15 mouse cellular contexts compared by ENCODE assay signal in genomic region chr11:35513343-35513742, GRCm38 (mm10).
DNase-seq lines count a peak whose midpoint lies in the region; ATAC-seq and TF ChIP-seq lines count a peak whose summit lies in the region.
"Had no signal": no experiment of that assay in that cellular context is flagged by ENCODE, and none has a peak within 500 bp of the region (broad histone marks: within the 10 kb centered on the region; RNA-seq: fewer than 3 reads in every experiment).

No protein-coding gene starts in this region.

- no peak for TF ChIP-seq CTCF in forebrain, postnatal 0 days (IDR thresholded peaks at IDR 0.05; ENCODE audit: low read depth)

- H3K4me1 ChIP-seq in liver, embryonic 12.5 days: no peaks in the 10 kb centered on the region; the same call in 1 of the 2 replicates
- no peaks in the 10 kb centered on the region; the same call in 1 of the 2 replicates for H3K4me1 ChIP-seq in liver, embryonic 11.5 days (replicated peaks; ENCODE audit: control insufficient read depth, insufficient read depth, low read length)
- no peaks in the 10 kb centered on the region for H3K4me1 ChIP-seq in forebrain, postnatal 0 days (ENCODE audit: insufficient read depth)
- H3K4me1 ChIP-seq in midbrain, embryonic 11.5 days (ENCODE audit: control insufficient read depth, insufficient read depth, low read length): peaks cover 33% of the 10 kb centered on the region
- H3K4me1 ChIP-seq: heart, embryonic 15.5 days had no signal

- intact Hi-C loops in left cerebral cortex, postnatal 14 days (cut with DNase I): no loop called here

- 60% methylated on average over 6 of the region's 6 CpGs for WGBS in liver, embryonic 12.5 days (ENCODE audit: insufficient replicate concordance)
- WGBS in liver, embryonic 11.5 days: 58% methylated on average over 6 of the region's 6 CpGs
- whole genome bisulfite sequencing in forebrain, postnatal 0 days: 5% methylated on average over 6 of the region's 6 CpGs
- WGBS in midbrain, embryonic 11.5 days: 3% methylated on average over 6 of the region's 6 CpGs

- H3K9ac ChIP-seq in liver, embryonic 12.5 days: no peak overlapping the region
- H3K9ac ChIP-seq in liver, embryonic 11.5 days (ENCODE audit: low read depth, low read length): no peak overlapping the region
- no peak overlapping the region for H3K9ac ChIP-seq in forebrain, postnatal 0 days
- H3K9ac ChIP-seq in midbrain, embryonic 11.5 days (ENCODE audit: low read length): peak overlapping the region; percentile 36; the same call in 1 of the 2 replicates
- H3K9ac ChIP-seq: embryonic facial prominence, embryonic 12.5 days; heart, embryonic 15.5 days had no signal

- H3K4me3 ChIP-seq in liver, embryonic 12.5 days: no peak overlapping the region
- H3K4me3 ChIP-seq in liver, embryonic 11.5 days (ENCODE audit: low read depth, low read length): no peak overlapping the region
- no peak overlapping the region for H3K4me3 ChIP-seq in forebrain, postnatal 0 days (ENCODE audit: low read depth, low read length)
- H3K4me3 ChIP-seq in midbrain, embryonic 11.5 days (ENCODE audit: low read depth, low read length): no peak overlapping the region
- H3K4me3 ChIP-seq: embryonic facial prominence, embryonic 12.5 days; heart, embryonic 15.5 days had no signal

- ATAC-seq in liver, embryonic 12.5 days: no peak
- no peak for ATAC-seq in liver, embryonic 11.5 days (replicated peaks; ENCODE audit: low FRiP score)
- peak; percentile 71 for ATAC-seq in forebrain, postnatal 0 days
- peak; percentile 17 for ATAC-seq in midbrain, embryonic 11.5 days (ENCODE audit: low FRiP score)
- no peak for ATAC-seq in erythroid progenitor cell, adult 5-6 weeks (replicated peaks; ENCODE audit: low FRiP score, poor library complexity, severe bottlenecking)

- H3K4me2 ChIP-seq in liver, embryonic 12.5 days: 0 out of 2 replicates have a peak overlapping the region, but pooled peaks have one; percentile 12
- no peak overlapping the region for H3K4me2 ChIP-seq in liver, embryonic 11.5 days
- H3K4me2 ChIP-seq in forebrain, postnatal 0 days (ENCODE audit: low read depth): no peak overlapping the region
- no peak overlapping the region for H3K4me2 ChIP-seq in midbrain, embryonic 11.5 days
- H3K4me2 ChIP-seq: embryonic facial prominence, embryonic 12.5 days; heart, embryonic 15.5 days had no signal

- no peaks in the 10 kb centered on the region for H3K27me3 ChIP-seq in liver, embryonic 12.5 days (replicated peaks)
- H3K27me3 ChIP-seq in liver, embryonic 11.5 days (replicated peaks; ENCODE audit: control insufficient read depth, insufficient read depth, low read length): no peaks in the 10 kb centered on the region
- H3K27me3 ChIP-seq in forebrain, postnatal 0 days (ENCODE audit: insufficient read depth, low read length): no peaks in the 10 kb centered on the region
- H3K27me3 ChIP-seq in midbrain, embryonic 11.5 days (ENCODE audit: control insufficient read depth, insufficient read depth, low read length): no peaks in the 10 kb centered on the region
- H3K27me3 ChIP-seq: embryonic facial prominence, embryonic 12.5 days; heart, embryonic 15.5 days had no signal

- no peak for DNase-seq in liver, embryonic 11.5 days (ENCODE audit: low spot score)
- peak; percentile 66 for DNase-seq in forebrain, postnatal 0 days
- DNase-seq in midbrain, embryonic 11.5 days (ENCODE audit: low spot score, missing footprints): no peak
- DNase-seq in left cerebral cortex, postnatal 14 days (ENCODE audit: low spot score in 2 of 2): no peak
- no peak for DNase-seq in adrenal gland, postnatal 14 days
- no peak for DNase-seq in right cerebral cortex, postnatal 10 days (ENCODE audit: low spot score in 2 of 2)
- DNase-seq: adrenal gland, adult 8-10 months; cerebellum, adult 11-12 months; gastrocnemius, postnatal 25 days; kidney, adult 2 months had no signal

- H3K36me3 ChIP-seq in liver, embryonic 12.5 days: no peaks in the 10 kb centered on the region
- no peaks in the 10 kb centered on the region for H3K36me3 ChIP-seq in liver, embryonic 11.5 days (ENCODE audit: control insufficient read depth, insufficient read depth, low read length)
- H3K36me3 ChIP-seq in forebrain, postnatal 0 days (ENCODE audit: insufficient read depth): no peaks in the 10 kb centered on the region
- no peaks in the 10 kb centered on the region for H3K36me3 ChIP-seq in midbrain, embryonic 11.5 days (ENCODE audit: control insufficient read depth, insufficient read depth, low read length)
- H3K36me3 ChIP-seq: embryonic facial prominence, embryonic 12.5 days; heart, embryonic 15.5 days had no signal

- no peaks in the 10 kb centered on the region for H3K9me3 ChIP-seq in liver, embryonic 12.5 days (replicated peaks)
- no peaks in the 10 kb centered on the region for H3K9me3 ChIP-seq in liver, embryonic 11.5 days (ENCODE audit: control insufficient read depth, low read length)
- no peaks in the 10 kb centered on the region for H3K9me3 ChIP-seq in forebrain, postnatal 0 days (ENCODE audit: low read length)
- no peaks in the 10 kb centered on the region for H3K9me3 ChIP-seq in midbrain, embryonic 11.5 days (ENCODE audit: control insufficient read depth, low read length)
- H3K9me3 ChIP-seq: embryonic facial prominence, embryonic 12.5 days; heart, embryonic 15.5 days had no signal

- H3K27ac ChIP-seq in liver, embryonic 12.5 days: no peak overlapping the region
- no peak overlapping the region for H3K27ac ChIP-seq in liver, embryonic 11.5 days (ENCODE audit: low read depth, low read length)
- H3K27ac ChIP-seq in forebrain, postnatal 0 days (ENCODE audit: low read depth, low read length): no peak overlapping the region
- peak overlapping the region; percentile 17; the same call in 1 of the 2 replicates for H3K27ac ChIP-seq in midbrain, embryonic 11.5 days (ENCODE audit: low read depth, low read length)
- H3K27ac ChIP-seq: heart, embryonic 15.5 days; macrophage had no signal

Comparison
In these comparisons a context has a peak if more than half of its experiments do, and no peak if none do; other contexts are left out.
1. ATAC-seq: peak in forebrain, postnatal 0 days (single experiment) and midbrain, embryonic 11.5 days (single experiment); none in liver, embryonic 12.5 days (single experiment), liver, embryonic 11.5 days (single experiment) and erythroid progenitor cell, adult 5-6 weeks (single experiment).